Mouse (Mus musculus): ENCODE results near the gene Crk.

DNA sequence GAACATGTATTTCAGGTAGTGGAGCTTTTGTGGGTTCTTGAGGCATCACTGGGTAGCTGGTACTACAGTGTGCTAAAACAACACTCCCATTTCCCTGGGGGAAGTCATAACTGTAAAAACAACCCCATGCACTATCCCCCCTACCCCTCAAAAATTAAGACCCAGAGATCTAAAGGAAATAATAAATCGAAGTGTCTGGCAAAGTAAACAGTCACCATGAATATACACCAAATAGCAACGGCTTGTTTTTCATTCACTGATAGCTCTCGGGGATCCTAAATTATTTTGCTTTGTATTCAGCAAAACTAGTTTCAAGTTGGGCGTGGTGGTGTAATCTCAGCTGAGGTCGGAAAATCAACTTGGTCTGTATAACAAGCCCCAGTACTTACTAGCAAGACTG, 49.0 kb upstream of the Crk start:
- no peak for TF ChIP-seq CTCF (IDR thresholded peaks at IDR 0.05; ENCODE audit: borderline replicate concordance, control insufficient read depth, extremely low read depth, insufficient read depth, low read length, poor library complexity)
- no peak for TF ChIP-seq POLR2A (IDR thresholded peaks at IDR 0.05; ENCODE audit: control insufficient read depth, extremely low read depth, insufficient read depth, low read length, poor library complexity)

Measured in thymus, adult 2 months (tissue).